Mouse (Mus musculus): ENCODE results near the gene Tenm4. TPM values are rescaled to one million over a fixed set of nuclear protein-coding genes. Genes with fewer than 3 reads are reported as not detected.

The Tenm4 gene
- polyA plus RNA-seq, 1 experiment = 9.8 TPM

DNA sequence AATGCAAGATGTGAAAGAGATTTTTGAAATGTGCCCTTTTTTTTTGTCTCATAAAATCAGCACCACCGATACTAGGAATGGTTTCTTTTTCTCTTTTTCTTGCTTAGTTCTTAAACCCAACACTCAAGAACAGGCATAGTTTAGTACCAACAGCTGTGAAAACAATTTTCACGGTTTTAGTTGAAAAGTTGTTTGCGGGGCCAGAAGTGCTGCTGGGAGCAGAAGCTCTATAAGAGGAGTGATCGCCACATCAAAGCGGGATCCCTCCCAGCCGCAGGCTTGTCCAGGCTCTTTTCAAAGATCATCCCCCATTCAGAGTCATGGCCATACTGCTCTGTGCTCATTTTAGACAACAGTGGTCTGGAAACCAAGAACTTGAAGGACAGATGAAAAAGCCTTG is 137.1 kb downstream of the Tenm4 start:
- Histone ChIP-seq H3K27ac (replicated peaks; ENCODE audit: low read depth, low read length) (no peak overlapping the region), H3K4me1 (ENCODE audit: control insufficient read depth, insufficient read depth, insufficient read length, low read length) (peaks cover 4% of the 10 kb centered on the region; the same call in 1 of the 2 replicates), H3K4me3 (ENCODE audit: insufficient read depth, low read depth, low read length) (no peak overlapping the region)

GRCm38 (mm10) chr7:96329343-96329742 is 158.3 kb downstream of the Tenm4 start:
- Histone ChIP-seq H3K4me1 (ENCODE audit: control insufficient read depth, insufficient read depth, insufficient read length, low read length) (no peaks in the 10 kb centered on the region), H3K4me3 (ENCODE audit: insufficient read depth, low read depth, low read length) (no peak overlapping the region)

GRCm38 (mm10) chr7:96331186-96331585 is 160.1 kb downstream of the Tenm4 start:
- H3K27ac ChIP-seq (replicated peaks; ENCODE audit: low read depth, low read length) = no peak overlapping the region
- no peaks in the 10 kb centered on the region for H3K4me1 ChIP-seq (ENCODE audit: control insufficient read depth, insufficient read depth, insufficient read length, low read length)

More at GRCm38 (mm10) chr7:96329343-96329742, 158.3 kb downstream of the Tenm4 start:
- H3K27ac ChIP-seq (replicated peaks; ENCODE audit: low read depth, low read length) = no peak overlapping the region

GRCm38 (mm10) chr7:96334361-96334760 is 163.3 kb downstream of the Tenm4 start:
- H3K4me3 ChIP-seq (ENCODE audit: insufficient read depth, low read depth, low read length) = no peak overlapping the region
- no peak overlapping the region for H3K27ac ChIP-seq (replicated peaks; ENCODE audit: low read depth, low read length)
- H3K4me1 ChIP-seq (ENCODE audit: control insufficient read depth, insufficient read depth, insufficient read length, low read length) = no peaks in the 10 kb centered on the region

More at GRCm38 (mm10) chr7:96331186-96331585, 160.1 kb downstream of the Tenm4 start:
- H3K4me3 ChIP-seq (ENCODE audit: insufficient read depth, low read depth, low read length) = no peak overlapping the region

DNA sequence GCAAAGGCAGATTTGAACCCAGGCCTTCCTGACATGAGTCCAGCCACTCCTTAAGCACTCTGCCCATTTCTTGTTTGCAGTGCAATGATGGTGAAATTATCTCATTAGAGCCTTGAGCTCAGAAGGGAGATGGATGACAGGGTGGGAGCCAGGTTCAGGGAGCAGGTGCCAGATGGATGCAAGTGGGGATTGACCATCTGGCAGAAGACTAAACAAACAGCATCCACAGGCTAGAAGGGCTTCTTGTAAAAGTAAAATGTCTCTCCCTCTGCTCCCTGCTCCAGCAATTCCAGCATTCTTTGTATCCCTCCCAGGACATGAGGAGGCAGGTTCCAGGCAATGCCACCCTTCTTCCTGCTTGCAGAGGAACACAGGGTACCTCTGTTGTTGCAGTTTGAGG is 165.3 kb downstream of the Tenm4 start:
- no peak overlapping the region for H3K27ac ChIP-seq (replicated peaks; ENCODE audit: low read depth, low read length)
- no peak overlapping the region for H3K4me3 ChIP-seq (ENCODE audit: insufficient read depth, low read depth, low read length)
- no peaks in the 10 kb centered on the region for H3K4me1 ChIP-seq (ENCODE audit: control insufficient read depth, insufficient read depth, insufficient read length, low read length)

GRCm38 (mm10) chr7:96340826-96341225 is 169.8 kb downstream of the Tenm4 start:
- H3K4me3 ChIP-seq (ENCODE audit: insufficient read depth, low read depth, low read length) = no peak overlapping the region
- no peaks in the 10 kb centered on the region for H3K4me1 ChIP-seq (ENCODE audit: control insufficient read depth, insufficient read depth, insufficient read length, low read length)
- no peak overlapping the region for H3K27ac ChIP-seq (replicated peaks; ENCODE audit: low read depth, low read length)

DNA sequence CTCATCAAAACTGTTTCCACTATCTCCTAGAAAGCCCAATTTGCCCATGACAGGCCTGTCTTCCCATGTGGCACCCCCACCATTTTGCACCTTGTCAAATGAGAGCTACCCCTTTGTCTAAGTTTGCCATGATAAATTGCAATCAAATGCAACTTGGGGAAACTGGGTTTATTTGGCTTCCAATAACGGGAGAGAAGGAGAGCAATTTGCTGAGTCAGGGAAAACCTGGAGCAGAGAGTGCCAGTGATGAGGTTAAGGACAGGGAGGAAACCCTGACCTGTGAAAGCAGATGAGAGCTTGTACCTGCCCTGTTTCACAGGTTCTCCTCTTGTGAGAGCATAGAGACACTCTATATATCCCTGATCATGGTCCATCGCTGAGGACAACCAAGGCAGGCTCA is 170.4 kb downstream of the Tenm4 start:
- no peaks in the 10 kb centered on the region for H3K4me1 ChIP-seq (ENCODE audit: control insufficient read depth, insufficient read depth, insufficient read length, low read length)
- H3K27ac ChIP-seq (replicated peaks; ENCODE audit: low read depth, low read length) = no peak overlapping the region
- H3K4me3 ChIP-seq (ENCODE audit: insufficient read depth, low read depth, low read length) = no peak overlapping the region

- H3K4me1 ChIP-seq (ENCODE audit: control insufficient read depth, insufficient read depth, insufficient read length, low read length) = no peaks in the 10 kb centered on the region
- no peak overlapping the region for H3K4me3 ChIP-seq (ENCODE audit: insufficient read depth, low read depth, low read length)
- no peak overlapping the region for H3K27ac ChIP-seq (replicated peaks; ENCODE audit: low read depth, low read length)
Measured at GRCm38 (mm10) chr7:96342996-96343395, 171.9 kb downstream of the Tenm4 start.

- Histone ChIP-seq H3K4me3 (ENCODE audit: insufficient read depth, low read depth, low read length) (no peak overlapping the region), H3K27ac (replicated peaks; ENCODE audit: low read depth, low read length) (no peak overlapping the region), H3K4me1 (ENCODE audit: control insufficient read depth, insufficient read depth, insufficient read length, low read length) (no peaks in the 10 kb centered on the region)
Measured at GRCm38 (mm10) chr7:96343667-96344066, 172.6 kb downstream of the Tenm4 start.

DNA sequence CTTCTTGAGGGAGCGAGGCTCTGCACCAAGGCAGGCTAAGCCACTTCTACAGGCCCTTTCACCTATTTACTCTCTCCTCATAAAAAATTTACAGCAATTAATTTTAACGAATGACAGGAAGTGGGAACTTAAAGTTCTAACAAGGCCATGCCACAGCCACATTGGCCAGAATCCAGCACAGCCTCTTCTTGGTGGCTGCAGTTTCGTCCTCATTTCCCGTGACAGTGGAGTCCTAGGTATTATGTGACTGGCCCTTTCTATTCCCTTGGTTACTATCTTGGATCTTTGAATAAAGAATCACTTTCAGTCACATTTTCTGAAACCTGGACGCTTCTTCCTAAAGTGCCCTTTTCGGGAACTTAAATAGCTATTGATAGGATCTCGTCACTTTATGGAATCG is 181.6 kb downstream of the Tenm4 start:
- H3K27ac ChIP-seq (replicated peaks; ENCODE audit: low read depth, low read length) = no peak overlapping the region
- no peaks in the 10 kb centered on the region for H3K4me1 ChIP-seq (ENCODE audit: control insufficient read depth, insufficient read depth, insufficient read length, low read length)
- no peak overlapping the region for H3K4me3 ChIP-seq (ENCODE audit: insufficient read depth, low read depth, low read length)

- Histone ChIP-seq H3K4me1 (ENCODE audit: control insufficient read depth, insufficient read depth, insufficient read length, low read length) (no peaks in the 10 kb centered on the region), H3K27ac (replicated peaks; ENCODE audit: low read depth, low read length) (no peak overlapping the region), H3K4me3 (ENCODE audit: insufficient read depth, low read depth, low read length) (no peak overlapping the region)
Measured at GRCm38 (mm10) chr7:96356285-96356811, 185.3 kb downstream of the Tenm4 start.

DNA sequence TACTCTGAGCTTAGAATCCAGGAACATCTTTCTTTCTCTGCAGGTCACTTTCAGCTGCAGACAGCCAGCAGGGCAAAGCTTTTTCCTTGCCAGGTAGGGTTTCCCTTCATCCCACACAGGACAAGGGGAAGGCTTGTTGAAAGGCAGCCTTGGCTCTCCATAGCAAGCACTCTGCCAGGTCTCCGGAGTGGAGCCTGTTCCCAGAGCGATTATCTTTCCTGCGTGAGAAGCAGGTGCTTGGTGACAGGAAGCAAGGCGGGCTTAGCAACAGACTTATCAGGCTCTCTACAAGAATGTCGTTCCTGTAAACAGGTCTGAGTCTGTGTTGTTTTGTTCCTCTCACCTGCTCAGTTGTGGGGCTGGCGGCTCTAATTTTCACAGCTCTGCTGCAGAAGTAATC is 186.5 kb downstream of the Tenm4 start:
- H3K4me1 ChIP-seq (ENCODE audit: control insufficient read depth, insufficient read depth, insufficient read length, low read length) = no peaks in the 10 kb centered on the region
- no peak overlapping the region for H3K27ac ChIP-seq (replicated peaks; ENCODE audit: low read depth, low read length)
- H3K4me3 ChIP-seq (ENCODE audit: insufficient read depth, low read depth, low read length) = no peak overlapping the region

- Histone ChIP-seq H3K4me3 (ENCODE audit: insufficient read depth, low read depth, low read length) (no peak overlapping the region), H3K27ac (replicated peaks; ENCODE audit: low read depth, low read length) (no peak overlapping the region), H3K4me1 (ENCODE audit: control insufficient read depth, insufficient read depth, insufficient read length, low read length) (no peaks in the 10 kb centered on the region)
Measured at GRCm38 (mm10) chr7:96363311-96363710, 192.3 kb downstream of the Tenm4 start.

- H3K4me1 ChIP-seq (ENCODE audit: control insufficient read depth, insufficient read depth, insufficient read length, low read length) = no peaks in the 10 kb centered on the region; the same call in 1 of the 2 replicates
Measured at GRCm38 (mm10) chr7:96369947-96370346, 198.9 kb downstream of the Tenm4 start.

DNA sequence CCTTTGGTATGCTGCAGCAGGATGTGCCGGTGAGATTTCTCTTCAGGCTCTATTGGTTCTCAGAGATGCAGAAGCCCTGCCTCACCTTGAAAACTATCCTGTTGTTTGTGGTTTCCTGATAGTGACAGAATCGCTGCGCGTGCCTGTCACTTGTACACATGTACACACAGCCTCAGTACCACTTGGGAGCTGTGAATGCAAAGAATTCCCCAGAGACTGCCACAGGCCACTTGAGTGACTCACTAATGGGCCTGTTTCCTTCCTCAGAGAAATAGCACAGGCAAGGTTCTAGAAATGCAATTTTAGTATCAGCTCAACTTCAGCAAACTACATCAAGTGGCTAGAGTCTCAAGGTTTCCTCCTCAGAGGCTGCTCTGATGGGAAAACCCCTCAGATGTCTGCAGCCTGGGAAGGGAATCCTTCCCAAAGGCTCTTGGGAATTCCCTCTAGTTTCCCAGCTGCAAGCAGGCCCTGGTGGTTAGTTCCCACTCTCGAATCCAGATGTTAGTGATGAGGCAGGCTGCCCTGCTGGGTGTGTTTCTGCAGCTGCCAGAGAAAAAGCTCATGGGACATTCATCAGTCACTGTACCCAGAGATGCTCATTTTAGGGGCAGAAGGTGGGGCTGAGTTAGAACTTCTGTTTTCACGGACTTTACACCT is 203.1 kb downstream of the Tenm4 start:
- H3K4me1 ChIP-seq (ENCODE audit: control insufficient read depth, insufficient read depth, insufficient read length, low read length) = no peaks in the 10 kb centered on the region; the same call in 1 of the 2 replicates
- no peak overlapping the region for H3K4me3 ChIP-seq (ENCODE audit: insufficient read depth, low read depth, low read length)
- H3K27ac ChIP-seq (replicated peaks; ENCODE audit: low read depth, low read length) = no peak overlapping the region

More at GRCm38 (mm10) chr7:96369947-96370346, 198.9 kb downstream of the Tenm4 start:
- Histone ChIP-seq H3K27ac (replicated peaks; ENCODE audit: low read depth, low read length) (no peak overlapping the region), H3K4me3 (ENCODE audit: insufficient read depth, low read depth, low read length) (no peak overlapping the region)

DNA sequence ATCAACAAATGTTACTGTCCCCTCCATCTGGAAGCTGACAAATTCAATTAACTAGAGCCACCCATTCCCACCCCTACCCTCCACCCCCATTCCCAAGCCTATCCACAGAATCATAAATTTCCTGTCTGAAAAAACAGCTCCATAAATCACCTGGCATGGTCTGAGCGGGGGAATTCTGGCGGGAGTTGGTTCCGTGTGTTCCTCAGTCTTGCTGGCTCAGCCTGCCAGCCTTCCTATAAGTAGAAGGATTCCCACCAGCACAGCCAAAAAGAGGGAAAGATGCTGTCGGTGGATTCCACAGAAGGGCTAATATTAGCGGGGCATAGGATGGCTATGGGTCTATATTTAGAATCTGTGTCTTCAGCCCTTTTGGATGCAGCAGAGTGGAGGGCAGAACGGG is 204.5 kb downstream of the Tenm4 start:
- Histone ChIP-seq H3K27ac (replicated peaks; ENCODE audit: low read depth, low read length) (no peak overlapping the region), H3K4me3 (ENCODE audit: insufficient read depth, low read depth, low read length) (no peak overlapping the region), H3K4me1 (ENCODE audit: control insufficient read depth, insufficient read depth, insufficient read length, low read length) (no peaks in the 10 kb centered on the region; the same call in 1 of the 2 replicates)

Measured in brown adipose tissue, adult 24 weeks (tissue).